Mouse (Mus musculus): ENCODE data around the gene Zic5. TPM values are rescaled to one million over a fixed set of nuclear protein-coding genes. Genes with fewer than 3 reads are reported as not detected.

Gene Zic5
- polyA plus RNA-seq, 1 experiment: not detected

GRCm38 (mm10) chr14:122487366-122487765 is 21.9 kb upstream of the Zic5 start:
- Histone ChIP-seq H3K4me1 (peaks cover 21% of the 10 kb centered on the region), H3K9me3 (0 out of 2 replicates have a peak, but pooled peaks cover 2% of the 10 kb centered on the region), H3K27me3 (replicated peaks) (peaks cover 85% of the 10 kb centered on the region), H3K36me3 (replicated peaks; ENCODE audit: low read length) (no peaks in the 10 kb centered on the region), H3K4me3 (replicated peaks) (no peak overlapping the region)
- TF ChIP-seq FLI1 (IDR thresholded peaks at IDR 0.05; ENCODE audit: low read length): no peak
- no peak for TF ChIP-seq GATA1 (IDR thresholded peaks at IDR 0.05; ENCODE audit: borderline replicate concordance, low read length)

GRCm38 (mm10) chr14:122486611-122487010 is 21.1 kb upstream of the Zic5 start:
- Histone ChIP-seq H3K4me3 (replicated peaks) (no peak overlapping the region), H3K4me1 (peaks cover 24% of the 10 kb centered on the region), H3K27me3 (replicated peaks) (peaks cover 90% of the 10 kb centered on the region), H3K36me3 (replicated peaks; ENCODE audit: low read length) (no peaks in the 10 kb centered on the region), H3K9me3 (0 out of 2 replicates have a peak, but pooled peaks cover 2% of the 10 kb centered on the region)
- TF ChIP-seq FLI1 (IDR thresholded peaks at IDR 0.05; ENCODE audit: low read length): no peak
- no peak for TF ChIP-seq GATA1 (IDR thresholded peaks at IDR 0.05; ENCODE audit: borderline replicate concordance, low read length)

GRCm38 (mm10) chr14:122485635-122486181 is 20.2 kb upstream of the Zic5 start:
- H3K9me3 ChIP-seq: 0 out of 2 replicates have a peak, but pooled peaks cover 4% of the 10 kb centered on the region
- H3K4me1 ChIP-seq: peaks cover 22% of the 10 kb centered on the region
- no peaks in the 10 kb centered on the region for H3K36me3 ChIP-seq (replicated peaks; ENCODE audit: low read length)
- TF ChIP-seq FLI1 (IDR thresholded peaks at IDR 0.05; ENCODE audit: low read length) (no peak), GATA1 (IDR thresholded peaks at IDR 0.05; ENCODE audit: borderline replicate concordance, low read length) (no peak)
- no peak overlapping the region for H3K4me3 ChIP-seq (replicated peaks)
- peaks cover 90% of the 10 kb centered on the region for H3K27me3 ChIP-seq (replicated peaks)

- H3K4me1 ChIP-seq: peaks cover 17% of the 10 kb centered on the region; the same call in 1 of the 2 replicates
- no peak overlapping the region for H3K4me3 ChIP-seq (replicated peaks)
- TF ChIP-seq GATA1 (IDR thresholded peaks at IDR 0.05; ENCODE audit: borderline replicate concordance, low read length) (no peak), FLI1 (IDR thresholded peaks at IDR 0.05; ENCODE audit: low read length) (no peak)
- H3K27me3 ChIP-seq (replicated peaks): peaks cover 90% of the 10 kb centered on the region
- H3K36me3 ChIP-seq (replicated peaks; ENCODE audit: low read length): no peaks in the 10 kb centered on the region
- H3K9me3 ChIP-seq: 0 out of 2 replicates have a peak, but pooled peaks cover 4% of the 10 kb centered on the region
Observed at GRCm38 (mm10) chr14:122484844-122485551, 19.5 kb upstream of the Zic5 start.

- no peak for TF ChIP-seq FLI1 (IDR thresholded peaks at IDR 0.05; ENCODE audit: low read length)
- no peak for TF ChIP-seq GATA1 (IDR thresholded peaks at IDR 0.05; ENCODE audit: borderline replicate concordance, low read length)
- Histone ChIP-seq H3K4me1 (peaks cover 17% of the 10 kb centered on the region; the same call in 1 of the 2 replicates), H3K36me3 (replicated peaks; ENCODE audit: low read length) (no peaks in the 10 kb centered on the region), H3K4me3 (replicated peaks) (no peak overlapping the region), H3K9me3 (0 out of 2 replicates have a peak, but pooled peaks cover 4% of the 10 kb centered on the region), H3K27me3 (replicated peaks) (peaks cover 88% of the 10 kb centered on the region)
Observed at GRCm38 (mm10) chr14:122484458-122484843, 19.0 kb upstream of the Zic5 start.

- H3K9me3 ChIP-seq: 0 out of 2 replicates have a peak, but pooled peaks cover 4% of the 10 kb centered on the region
- TF ChIP-seq GATA1 (IDR thresholded peaks at IDR 0.05; ENCODE audit: borderline replicate concordance, low read length) (no peak), FLI1 (IDR thresholded peaks at IDR 0.05; ENCODE audit: low read length) (no peak)
- peaks cover 88% of the 10 kb centered on the region for H3K27me3 ChIP-seq (replicated peaks)
- H3K4me3 ChIP-seq (replicated peaks): no peak overlapping the region
- H3K36me3 ChIP-seq (replicated peaks; ENCODE audit: low read length): no peaks in the 10 kb centered on the region
- H3K4me1 ChIP-seq: peaks cover 20% of the 10 kb centered on the region; the same call in 1 of the 2 replicates
Observed at GRCm38 (mm10) chr14:122483556-122484421, 18.3 kb upstream of the Zic5 start.

- Histone ChIP-seq H3K36me3 (replicated peaks; ENCODE audit: low read length) (no peaks in the 10 kb centered on the region), H3K27me3 (replicated peaks) (peaks cover 95% of the 10 kb centered on the region), H3K9me3 (0 out of 2 replicates have a peak, but pooled peaks cover 4% of the 10 kb centered on the region), H3K4me1 (peaks cover 26% of the 10 kb centered on the region), H3K4me3 (replicated peaks) (no peak overlapping the region)
- TF ChIP-seq GATA1 (IDR thresholded peaks at IDR 0.05; ENCODE audit: borderline replicate concordance, low read length) (no peak), FLI1 (IDR thresholded peaks at IDR 0.05; ENCODE audit: low read length) (no peak)
Observed at GRCm38 (mm10) chr14:122483024-122483385, 17.5 kb upstream of the Zic5 start.

- Histone ChIP-seq H3K9me3 (0 out of 2 replicates have a peak, but pooled peaks cover 4% of the 10 kb centered on the region), H3K4me1 (peaks cover 26% of the 10 kb centered on the region), H3K27me3 (replicated peaks) (peaks cover 96% of the 10 kb centered on the region), H3K4me3 (replicated peaks) (no peak overlapping the region), H3K36me3 (replicated peaks; ENCODE audit: low read length) (no peaks in the 10 kb centered on the region)
- no peak for TF ChIP-seq FLI1 (IDR thresholded peaks at IDR 0.05; ENCODE audit: low read length)
- no peak for TF ChIP-seq GATA1 (IDR thresholded peaks at IDR 0.05; ENCODE audit: borderline replicate concordance, low read length)
Observed at GRCm38 (mm10) chr14:122482081-122483023, 16.9 kb upstream of the Zic5 start.
